Mouse (Mus musculus): Measurements from ENCODE around the gene Scrn3.

The Scrn3 gene

GRCm38 (mm10) chr2:73380298-73380975, 68.0 kb downstream of the Scrn3 start:
- DNase-seq (ENCODE audit: low read depth, low spot score), result no peak

- no peak for DNase-seq (ENCODE audit: low read depth, low spot score)
These were observed 72.8 kb downstream of the Scrn3 start for GRCm38 (mm10) chr2:73385172-73385571.

- DNase-seq (ENCODE audit: low read depth, low spot score), result peak; percentile 45
These were observed 73.4 kb downstream of the Scrn3 start for GRCm38 (mm10) chr2:73385641-73386355.

- DNase-seq (ENCODE audit: low read depth, low spot score), result peak; percentile 98
These were observed 74.1 kb downstream of the Scrn3 start, which contains the start of gene Gpr155 for GRCm38 (mm10) chr2:73386356-73387046. Gene Gpr155 (minus strand): TSS chr2:73386572.
